Mouse (Mus musculus) spleen, postnatal 36 days (tissue): ENCODE measurements around the gene Ppie.
A peak's percentile ranks its signal among the peaks of the same experiment; 100 is the strongest.
"Not testable (repeated sequence)": the region's sequence is repeated elsewhere in the genome, so short reads cannot be mapped to it uniquely, and the experiment has no call there.

ENCODE experiments used
- DNase-seq, 2 experiments: peaks; one replicate each; pipeline ENCODE4 v3.0.0; 2022; ENCODE audit warnings: low spot score in 2 of 2, mixed read lengths in 1 of 2

Ppie gene

DNA sequence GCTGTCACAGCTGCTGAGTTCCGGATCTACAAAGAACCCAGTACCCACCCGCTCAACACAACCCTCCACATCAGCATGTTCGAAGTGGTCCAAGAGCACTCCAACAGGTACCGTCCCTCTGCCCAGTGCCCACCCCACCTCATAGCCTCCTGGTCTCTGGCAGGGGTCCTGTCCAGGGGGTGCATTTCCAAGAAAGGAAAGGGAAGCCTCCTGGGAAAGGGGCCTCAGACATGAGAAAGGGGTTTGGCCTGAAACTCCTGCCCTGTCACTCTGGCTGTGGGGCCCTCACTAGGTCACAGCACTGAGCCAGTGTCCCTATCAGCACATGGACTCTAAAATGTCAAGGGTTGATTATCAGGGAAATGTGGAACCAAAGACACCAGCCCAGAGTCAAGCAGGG lies 25.1 kb downstream of the Ppie start:
- not testable (repeated sequence) for DNase-seq

DNA sequence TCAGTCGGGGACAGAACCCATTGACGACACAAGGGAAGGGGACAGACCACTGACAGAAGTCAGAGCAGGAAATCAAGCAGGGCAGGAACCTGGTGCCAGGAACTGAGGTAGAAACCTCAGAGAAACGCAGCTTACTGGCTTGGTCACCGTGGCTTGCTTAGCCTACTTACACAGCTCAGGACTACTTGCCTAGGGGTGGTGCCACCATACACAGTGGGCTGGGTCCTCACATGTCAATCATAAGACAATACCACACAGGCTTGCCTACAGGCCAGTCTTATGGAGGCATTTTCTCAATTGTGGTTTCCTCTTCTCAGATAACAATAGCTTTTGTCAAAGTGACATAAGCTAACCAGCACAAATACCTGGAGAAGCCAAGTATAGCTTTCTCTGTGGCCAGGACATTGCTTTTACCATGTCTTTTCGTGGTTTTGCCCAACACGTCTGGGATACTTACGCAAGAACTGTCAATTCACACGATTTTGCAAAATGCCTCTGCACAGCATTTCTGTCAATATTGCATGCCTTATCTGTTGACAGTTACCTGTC lies 27.5 kb downstream of the Ppie start:
- no peak for DNase-seq

DNA sequence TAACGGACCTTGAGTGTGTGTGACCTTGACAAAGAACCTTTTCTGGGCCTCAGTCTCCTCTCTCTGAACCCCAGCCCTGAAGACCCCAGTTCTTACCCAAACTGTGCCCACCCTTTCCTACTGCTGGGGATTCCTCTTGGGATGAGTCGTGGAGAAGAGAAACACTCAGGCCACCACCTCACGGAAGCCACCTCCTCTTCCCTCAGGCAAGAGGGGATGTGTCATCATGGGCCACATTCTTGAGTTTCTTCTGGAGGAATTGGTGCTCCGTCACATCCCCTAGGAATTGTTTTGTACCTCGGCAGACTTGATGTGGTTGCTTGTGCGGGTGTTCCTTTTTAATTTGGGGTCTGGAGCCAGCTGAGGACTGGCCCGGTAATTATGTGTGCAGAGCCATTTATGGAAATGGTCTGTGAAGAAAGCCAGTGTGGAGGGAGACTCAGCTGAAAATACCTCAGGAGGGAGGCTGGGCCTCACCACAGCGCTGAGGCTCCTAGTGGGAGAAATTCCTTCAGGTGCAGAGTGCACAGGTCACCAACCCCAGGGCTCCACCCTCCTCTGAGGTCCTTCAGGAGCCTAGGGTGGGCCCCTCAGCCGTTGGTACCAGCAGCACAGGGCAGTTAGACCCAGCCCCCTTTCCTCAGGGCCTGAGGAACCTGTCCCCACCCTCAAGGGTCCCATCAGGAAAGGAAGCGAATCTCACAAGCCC lies 28.3 kb downstream of the Ppie start:
- DNase-seq = not testable (repeated sequence)

DNA sequence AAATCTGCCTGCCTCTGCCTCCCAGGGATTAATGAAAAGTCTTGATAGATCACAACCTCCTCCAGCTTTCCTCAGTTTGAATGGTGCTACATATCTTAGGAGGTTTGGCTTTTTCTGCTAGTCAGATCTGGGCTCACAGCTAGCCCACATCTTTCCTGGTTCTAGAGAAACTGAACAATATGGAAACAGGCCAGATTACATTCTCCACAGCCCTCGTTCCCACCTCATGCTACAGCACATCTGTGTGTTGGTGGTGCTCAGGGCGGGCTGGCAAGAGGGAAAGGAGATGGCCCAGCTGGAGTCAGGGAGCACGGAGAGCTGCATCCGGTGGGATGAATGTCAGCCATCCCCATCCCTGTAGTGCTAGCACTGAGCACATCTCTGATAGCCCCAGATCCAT lies 29.0 kb downstream of the Ppie start:
- no peak for DNase-seq

DNA sequence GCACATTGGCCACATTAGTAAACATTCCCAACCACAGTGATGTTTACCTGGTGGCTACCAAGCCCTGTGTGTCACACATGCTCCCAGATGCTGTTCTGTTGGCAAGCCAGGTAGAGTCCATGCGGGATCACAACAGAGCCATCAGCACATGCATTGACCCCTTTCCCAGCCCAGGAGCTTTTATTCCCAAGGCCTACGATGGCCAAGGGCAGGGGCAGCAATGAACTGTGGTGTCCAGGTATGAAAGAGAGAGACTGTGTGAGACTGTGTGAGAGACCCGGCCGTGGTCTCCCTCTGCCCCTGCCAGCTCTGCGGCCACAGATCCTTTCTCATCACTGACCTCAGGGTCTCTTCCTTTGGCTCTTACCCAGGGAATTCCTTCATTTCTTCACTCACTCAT lies 31.7 kb downstream of the Ppie start:
- no peak for DNase-seq

DNA sequence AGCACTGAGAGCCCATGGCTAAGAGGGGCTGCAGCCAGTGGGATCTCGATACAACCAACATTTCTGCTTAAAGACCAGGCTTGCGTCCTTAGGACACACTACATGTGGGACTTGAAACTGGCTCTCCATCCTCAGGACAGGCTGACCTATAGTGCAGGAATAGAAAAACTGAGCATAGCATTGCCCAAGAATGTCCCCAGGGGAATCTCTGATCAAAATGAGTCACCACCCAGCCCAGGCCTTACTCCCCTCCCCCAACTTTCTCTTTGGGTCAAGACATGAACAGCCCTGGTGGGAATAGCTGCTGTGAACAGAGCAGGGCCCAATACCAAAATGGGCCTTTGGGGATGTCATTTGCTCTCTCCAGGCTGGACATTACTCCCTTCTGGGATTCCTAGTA lies 32.9 kb downstream of the Ppie start:
- DNase-seq = no peak

DNA sequence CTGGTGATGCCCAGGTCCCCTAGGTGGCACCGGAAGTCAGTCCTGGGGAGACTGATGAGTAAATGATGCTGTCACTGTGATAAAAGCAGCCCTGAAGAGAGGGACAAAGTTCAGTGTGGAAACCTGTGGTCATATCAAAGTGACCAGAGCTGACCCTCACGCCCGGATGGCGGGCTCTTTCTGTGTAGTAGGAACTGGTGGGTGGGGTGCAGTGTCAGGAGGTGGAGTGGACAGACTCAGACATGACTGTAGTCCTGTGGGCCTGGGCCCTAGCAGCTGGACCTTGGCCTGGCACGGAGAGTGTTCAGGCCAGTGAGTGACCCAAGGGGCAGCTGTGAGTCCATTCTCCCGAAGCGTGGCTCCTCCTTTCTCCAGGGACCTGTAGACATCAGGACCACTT lies 33.8 kb downstream of the Ppie start:
- not testable (repeated sequence) for DNase-seq

DNA sequence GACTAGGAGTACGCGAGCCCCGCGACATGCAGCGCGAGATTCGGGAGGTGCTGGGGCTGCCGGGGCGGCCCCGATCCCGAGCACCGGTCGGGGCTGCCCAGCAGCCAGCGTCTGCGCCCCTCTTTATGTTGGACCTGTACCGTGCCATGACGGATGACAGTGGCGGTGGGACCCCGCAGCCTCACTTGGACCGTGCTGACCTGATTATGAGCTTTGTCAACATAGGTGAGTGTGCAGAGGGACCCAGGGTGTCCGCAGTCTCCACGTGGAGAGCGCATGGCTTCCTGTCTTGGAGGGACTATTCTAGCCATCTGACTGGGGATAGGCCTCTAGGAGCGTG lies 34.3 kb downstream of the Ppie start:
- no peak for DNase-seq

DNA sequence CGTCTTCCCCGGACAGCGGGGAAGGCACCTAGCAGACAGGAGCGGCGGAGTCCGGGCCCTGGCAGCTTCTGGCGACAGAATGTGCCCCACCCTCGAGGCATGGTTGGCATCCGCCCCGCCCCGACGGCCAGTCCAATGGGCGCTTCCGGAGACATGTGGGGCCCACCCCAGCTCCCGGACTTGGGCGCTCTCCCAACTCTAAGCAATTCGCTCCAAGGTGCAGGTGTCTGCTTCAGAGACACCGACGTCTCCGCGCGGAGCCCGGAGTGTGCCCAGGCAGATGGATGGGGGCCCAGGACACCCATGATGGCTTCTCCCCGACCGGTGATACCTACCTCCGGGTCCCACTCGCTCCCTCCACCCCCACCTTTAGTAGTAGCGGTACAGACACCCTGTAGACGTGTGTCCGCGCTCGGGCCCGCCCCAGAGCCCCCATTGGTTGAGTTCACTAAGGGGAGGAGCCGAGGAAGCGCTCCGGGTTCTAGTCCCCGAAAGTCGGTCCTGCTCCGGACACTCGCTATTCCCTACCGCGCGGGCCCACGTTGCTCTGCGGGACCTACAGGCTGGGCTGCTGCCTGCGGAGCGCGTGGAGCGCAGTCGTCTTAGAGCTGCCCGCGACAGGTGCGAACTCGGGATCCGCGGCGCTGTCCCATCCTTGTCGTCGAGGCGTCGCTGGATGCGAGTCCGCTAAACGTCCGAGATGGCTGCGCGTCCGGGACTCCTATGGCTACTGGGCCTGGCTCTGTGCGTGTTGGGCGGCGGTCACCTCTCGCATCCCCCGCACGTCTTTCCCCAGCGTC lies 34.9 kb downstream of the Ppie start, which contains the start of gene Bmp8b:
Gene Bmp8b (plus strand): TSS at position 515 of the 800 bp plus-strand sequence.
- DNase-seq = no peak

DNA sequence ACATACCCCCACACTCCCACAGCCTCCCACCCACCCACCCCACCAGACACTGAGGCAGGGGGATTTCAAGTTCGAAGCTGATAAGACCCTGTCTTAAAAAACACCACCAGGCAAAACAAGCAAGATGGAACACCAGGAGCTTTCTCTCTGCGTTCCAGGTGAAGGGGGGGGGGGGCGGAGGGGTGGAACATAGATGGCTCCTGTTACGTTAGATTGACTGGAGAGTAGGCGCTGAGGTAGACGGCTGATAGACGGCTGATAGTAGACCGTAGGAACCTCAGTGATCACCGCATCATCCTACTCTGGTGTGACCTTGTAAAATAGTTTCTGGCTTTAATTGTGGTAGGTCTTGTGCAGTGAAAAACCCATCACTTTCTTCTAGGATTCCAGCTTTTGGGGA lies 45.9 kb downstream of the Ppie start:
- no peak for DNase-seq

DNA sequence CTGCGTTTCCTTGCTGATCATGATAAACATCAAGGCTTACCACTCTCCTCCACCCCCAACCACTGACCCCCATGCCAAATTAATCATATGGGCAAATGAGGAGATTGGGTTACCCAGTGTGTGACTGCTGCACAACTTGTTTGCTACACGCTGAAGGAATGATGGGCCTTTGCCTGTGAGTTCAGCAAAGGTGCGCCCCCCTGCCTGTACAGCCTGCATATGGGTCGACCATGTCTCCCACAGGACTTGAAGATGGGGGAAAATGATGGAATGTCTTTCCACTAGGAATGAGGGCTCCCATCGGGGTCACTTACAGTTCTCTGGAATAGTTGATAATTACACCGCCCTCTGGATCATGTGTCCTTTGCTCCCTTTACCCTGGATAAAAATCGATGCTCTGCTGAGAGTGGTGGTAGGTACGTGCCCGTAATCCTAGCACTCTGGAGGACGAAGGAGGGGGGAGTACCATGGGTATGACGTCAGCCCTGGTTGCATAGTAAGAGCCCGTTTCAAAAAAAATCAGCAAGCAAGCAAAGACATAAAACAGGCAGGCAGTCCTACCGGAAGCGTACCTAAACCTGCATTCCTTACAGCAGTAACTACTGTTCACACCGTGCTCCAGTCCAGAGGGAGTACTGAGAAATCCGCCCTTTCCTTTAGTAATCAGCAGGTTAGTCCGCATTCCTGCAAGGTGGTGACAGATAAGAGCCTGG lies 46.5 kb downstream of the Ppie start:
- DNase-seq = no peak

DNA sequence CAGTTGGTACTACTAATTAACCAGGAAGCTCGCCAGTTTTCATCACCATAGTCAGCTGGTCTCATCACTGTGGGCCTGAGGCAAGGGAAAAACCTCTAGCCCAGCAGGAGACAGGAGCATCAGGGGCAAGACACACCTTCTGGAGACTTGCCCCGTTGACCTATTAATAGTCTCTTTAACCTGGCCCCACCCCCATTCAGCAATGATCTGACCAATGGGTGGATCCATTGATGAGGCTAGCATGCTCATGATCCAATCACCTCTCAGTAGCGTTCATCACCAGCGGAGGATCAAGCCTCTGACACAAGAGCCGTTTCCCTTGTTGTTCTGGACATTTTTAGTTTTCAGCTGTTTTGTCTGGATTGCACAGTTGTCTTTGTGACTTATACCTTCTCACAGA lies 47.1 kb downstream of the Ppie start:
- DNase-seq = no peak

DNA sequence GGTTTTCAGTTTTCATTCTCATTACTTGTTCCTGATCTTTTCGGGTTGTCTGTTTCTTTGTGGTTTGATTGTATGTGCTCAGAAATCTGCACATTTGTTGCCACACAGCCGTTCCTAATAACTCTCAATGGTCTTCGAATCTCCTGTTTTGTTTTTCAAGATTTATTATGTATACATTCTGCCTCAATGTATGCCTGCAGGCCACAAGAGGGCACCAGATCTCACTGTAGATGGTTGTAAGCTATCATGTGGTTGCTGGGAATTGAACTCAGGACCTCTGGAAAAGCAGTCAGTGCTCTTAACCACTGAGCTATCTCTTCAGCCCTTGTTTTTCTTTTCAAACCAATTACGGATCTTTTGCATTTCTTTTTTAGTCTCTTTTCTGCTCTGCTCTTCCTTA lies 53.4 kb downstream of the Ppie start:
- DNase-seq = no peak

DNA sequence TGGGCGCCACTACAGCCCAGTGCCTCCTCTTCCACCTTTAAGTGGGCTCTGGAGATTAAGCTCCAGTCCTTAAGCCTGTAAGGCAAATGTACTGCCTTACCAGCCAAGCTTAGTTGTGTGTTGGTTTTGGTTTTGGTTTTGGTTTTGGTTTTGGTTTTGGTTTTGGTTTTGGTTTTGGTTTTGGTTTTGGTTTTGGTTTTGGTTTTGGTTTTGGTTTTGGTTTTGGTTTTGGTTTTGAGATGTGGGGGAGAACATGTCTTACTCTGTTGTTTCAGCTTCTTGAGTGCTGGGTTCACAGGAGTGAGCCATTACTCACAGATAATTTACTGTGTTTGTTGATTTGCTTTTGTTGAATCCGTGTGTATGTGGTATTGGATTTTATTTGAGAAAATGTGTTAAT lies 54.5 kb downstream of the Ppie start:
- DNase-seq = no peak

DNA sequence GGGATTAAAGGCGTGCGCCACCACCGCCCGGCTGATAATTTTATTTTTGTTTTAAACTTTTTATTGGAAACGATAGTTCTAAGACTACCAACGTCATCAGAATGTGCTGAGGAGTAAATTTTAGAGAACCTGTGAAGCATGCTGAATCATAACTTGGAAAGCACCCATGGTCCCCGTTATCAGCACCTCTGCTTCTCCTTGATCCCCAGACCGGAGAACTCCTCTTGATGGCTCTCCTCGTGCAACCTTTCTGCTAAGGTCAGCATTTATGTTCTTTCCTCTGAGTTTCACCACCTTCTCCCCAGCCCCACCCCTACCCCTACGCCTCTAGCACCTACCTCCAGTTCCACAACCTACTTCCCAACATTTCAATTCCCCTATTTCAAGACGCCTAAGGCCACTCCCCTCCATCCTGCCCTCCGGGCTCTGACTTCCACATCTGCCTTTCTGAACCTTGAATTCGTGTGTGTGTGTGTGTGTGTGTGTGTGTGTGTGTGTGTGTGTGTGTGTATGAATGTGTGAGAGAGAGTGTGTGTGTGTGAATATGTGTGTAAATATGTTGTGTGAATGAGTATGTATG lies 56.3 kb downstream of the Ppie start:
- no peak for DNase-seq

DNA sequence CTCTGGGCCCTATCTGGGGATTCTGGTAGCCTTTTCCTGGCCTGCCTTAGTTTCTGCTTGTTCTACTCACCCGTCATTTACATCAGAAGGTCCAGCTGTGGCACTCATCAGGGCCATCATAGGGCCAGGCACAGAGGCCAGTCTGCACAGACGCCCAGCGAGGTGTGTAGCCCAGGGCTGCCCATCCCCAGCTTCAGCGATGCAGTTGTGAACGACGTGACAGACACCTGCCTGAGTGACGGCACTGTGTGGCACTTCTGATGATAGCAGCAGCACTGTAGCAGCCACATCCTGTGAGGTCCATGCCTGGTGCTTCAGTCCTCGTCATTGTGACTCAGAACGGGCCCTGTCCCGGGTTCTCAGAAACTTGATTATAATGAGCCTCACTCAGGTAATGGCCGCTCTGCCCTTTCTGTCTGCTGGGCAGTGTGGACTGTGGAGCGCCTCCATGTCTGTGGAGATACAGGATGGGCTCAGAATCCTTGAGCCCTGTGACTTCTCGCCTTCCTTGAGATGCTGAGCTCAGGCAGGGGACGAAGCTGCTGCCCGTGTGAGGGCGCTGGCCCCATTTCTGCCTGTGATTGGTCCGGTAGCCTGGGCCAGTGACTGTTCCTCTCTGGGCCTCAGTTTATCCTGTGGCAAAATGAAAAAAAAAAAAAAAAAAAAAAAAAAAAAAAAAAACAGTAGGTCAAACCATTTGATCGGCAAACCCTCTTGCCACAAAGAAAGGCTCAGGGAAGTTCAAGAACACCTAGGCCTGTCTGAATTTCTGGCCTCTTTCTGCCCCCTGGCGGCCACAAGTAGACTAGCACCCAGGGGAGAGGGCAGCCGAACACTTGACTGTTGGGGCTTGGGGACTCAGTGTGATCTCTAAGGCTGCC lies 57.2 kb downstream of the Ppie start:
- DNase-seq = peak; percentile 60 to 63

DNA sequence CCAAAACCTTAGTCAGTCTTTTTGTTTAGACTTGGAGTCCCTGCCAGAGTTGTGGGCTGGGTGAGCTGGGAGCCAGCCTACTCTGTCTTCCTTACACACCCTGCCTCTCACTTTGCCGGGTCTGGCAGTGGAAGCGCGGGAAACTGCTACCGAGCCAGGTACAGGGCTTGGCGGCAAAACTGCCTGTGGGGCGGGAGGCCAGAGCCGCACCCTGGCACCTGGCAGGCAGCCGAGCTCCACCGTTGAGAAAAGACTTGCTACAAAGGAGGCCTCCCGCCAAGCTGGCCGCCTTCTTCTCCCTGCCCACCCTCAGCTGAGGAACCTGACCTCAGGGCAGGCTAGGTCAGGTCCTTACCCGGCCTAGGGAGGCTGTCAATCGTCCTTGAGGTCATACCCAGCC lies 59.0 kb downstream of the Ppie start:
- DNase-seq = peak; percentile 40 to 59

DNA sequence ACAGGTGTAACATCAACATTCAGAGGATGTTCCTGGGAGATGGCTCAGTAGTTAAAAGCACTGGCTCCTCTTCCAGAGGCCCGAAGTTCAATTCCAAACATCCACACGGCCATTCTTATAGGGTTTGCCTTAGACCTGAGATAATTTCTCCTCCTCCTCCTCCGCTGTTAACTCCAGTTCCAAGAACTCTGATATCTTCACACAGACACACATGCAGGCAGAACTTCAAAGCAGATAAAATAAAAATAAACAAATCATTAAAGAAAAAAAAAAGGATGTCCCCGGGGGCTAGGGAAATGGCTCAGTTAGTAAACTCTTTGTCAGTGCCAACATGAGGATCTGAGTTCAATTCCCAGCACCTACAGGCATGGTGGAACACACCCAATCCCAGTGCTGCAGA lies 61.5 kb downstream of the Ppie start:
- DNase-seq = no peak
